Mouse (Mus musculus) telencephalon, adult 2 months (tissue): ENCODE measurements at regions not wholly inside any gene's neighbourhood (a gene's known extent, or its start where the extent isn't known, plus 50 kb on each side); places are given as distances from the start of the nearest gene placed in this dataset.

ENCODE experiments used
- DNase-seq: peaks from one replicate; pipeline ENCODE4 v3.0.0-alpha.2; 2011; ENCODE audit warnings: low read depth, low spot score

- DNase-seq: no peak
These were observed 162.6 kb upstream of the Pcdh20 start for GRCm38 (mm10) chr14:88633771-88634170.

GRCm38 (mm10) chr14:88595376-88595775 is 124.2 kb upstream of the Pcdh20 start:
- DNase-seq: peak; percentile 33

DNA sequence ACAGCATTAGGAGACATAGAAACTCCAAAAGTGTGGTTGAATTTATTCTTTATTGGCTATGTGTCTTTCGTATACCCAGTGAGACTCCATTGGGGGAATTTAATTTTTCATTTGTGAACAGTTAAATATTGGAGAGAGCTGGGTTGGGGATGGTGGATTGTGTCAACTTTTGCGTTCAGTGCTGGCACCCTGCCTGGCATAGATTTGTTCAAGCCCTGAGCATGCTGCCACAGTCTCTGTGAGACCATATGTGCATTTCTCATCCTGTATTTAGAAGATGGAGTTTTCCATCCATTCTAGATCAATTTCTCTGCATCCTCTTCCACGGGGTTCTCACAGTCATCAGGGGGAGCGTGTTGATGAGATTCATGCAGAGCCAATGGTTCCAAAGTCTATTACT is 98.9 kb upstream of the Pcdh20 start:
- peak; percentile 6 for DNase-seq

DNA sequence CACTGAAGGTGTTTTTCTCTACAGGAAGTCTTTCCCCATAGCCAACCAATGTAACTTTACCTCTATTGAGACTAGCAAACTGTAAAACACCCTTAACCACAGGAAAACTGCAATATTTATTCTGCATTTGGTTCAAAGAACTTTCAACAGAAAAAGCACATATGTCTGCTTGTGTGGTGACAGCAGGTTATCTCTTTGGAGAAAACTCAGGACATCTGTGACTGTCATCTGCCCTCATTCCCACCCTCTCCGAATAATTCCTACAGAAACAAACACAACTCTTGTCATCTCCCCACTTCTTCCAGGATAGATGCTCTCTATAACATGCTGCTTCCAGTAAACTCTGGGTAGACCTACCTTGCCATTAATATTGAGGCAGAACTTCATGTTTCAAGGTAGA is 96.4 kb upstream of the Pcdh20 start:
- DNase-seq: no peak

- peak; percentile 77 for DNase-seq
These were observed 72.4 kb upstream of the Pcdh20 start for GRCm38 (mm10) chr14:88543601-88544000.

DNA sequence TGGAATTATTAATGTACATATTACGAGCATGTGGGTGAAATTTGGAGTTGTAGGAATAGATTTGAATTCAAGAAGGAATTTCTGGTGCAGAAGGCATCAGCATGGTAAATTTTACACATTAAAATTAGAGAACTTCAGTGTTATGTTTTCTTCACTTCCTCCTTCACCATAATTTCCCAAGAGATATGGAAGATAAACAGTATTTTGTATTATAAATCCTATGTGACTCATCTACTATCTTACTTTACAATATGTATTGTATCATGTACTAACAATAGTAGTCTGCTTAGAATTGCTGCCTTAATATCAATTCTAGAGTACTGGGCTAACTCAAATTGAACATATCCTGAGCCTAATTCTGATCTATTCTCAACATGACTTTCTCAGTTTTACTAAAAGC is 71.3 kb upstream of the Pcdh20 start:
- no peak for DNase-seq
